Mouse (Mus musculus): ENCODE measurements around the gene Nrxn2.
A peak's percentile ranks its signal among the peaks of the same experiment; 100 is the strongest.

Gene Nrxn2

GRCm38 (mm10) chr19:6544712-6545111 lies 126.2 kb downstream of the Nrxn2 start:
- DNase-seq = peak; percentile 23

- no peak for DNase-seq
Measured at GRCm38 (mm10) chr19:6545481-6545880, 127.0 kb downstream of the Nrxn2 start.

- DNase-seq = peak; percentile 91 to 92
Measured at GRCm38 (mm10) chr19:6546096-6546495, 127.6 kb downstream of the Nrxn2 start.

GRCm38 (mm10) chr19:6547801-6548200 lies 129.3 kb downstream of the Nrxn2 start:
- DNase-seq = no peak

GRCm38 (mm10) chr19:6548431-6549410 lies 130.2 kb downstream of the Nrxn2 start:
- peak; percentile 86 to 92 for DNase-seq

- no peak for DNase-seq
Measured at GRCm38 (mm10) chr19:6549566-6549965, 131.0 kb downstream of the Nrxn2 start.

GRCm38 (mm10) chr19:6551215-6551614 lies 132.7 kb downstream of the Nrxn2 start:
- DNase-seq = no peak

- peak; percentile 88 to 93 for DNase-seq
Measured at GRCm38 (mm10) chr19:6552302-6553028, 133.9 kb downstream of the Nrxn2 start.

GRCm38 (mm10) chr19:6553174-6553573 lies 134.6 kb downstream of the Nrxn2 start:
- no peak for DNase-seq

- DNase-seq = peak; percentile 31 to 51
Measured at GRCm38 (mm10) chr19:6553819-6554582, 135.5 kb downstream of the Nrxn2 start.

- DNase-seq = peak in 1 of 2 experiments; percentile 21
Measured at GRCm38 (mm10) chr19:6559576-6559975, 141.0 kb downstream of the Nrxn2 start.

GRCm38 (mm10) chr19:6560246-6560815 lies 141.8 kb downstream of the Nrxn2 start:
- peak in 1 of 2 experiments; percentile 26 for DNase-seq

GRCm38 (mm10) chr19:6565136-6565535 lies 146.6 kb downstream of the Nrxn2 start:
- DNase-seq = no peak

GRCm38 (mm10) chr19:6566450-6566849 lies 147.9 kb downstream of the Nrxn2 start:
- DNase-seq = no peak

GRCm38 (mm10) chr19:6569021-6569420 lies 150.5 kb downstream of the Nrxn2 start:
- DNase-seq = no peak

- no peak for DNase-seq
Measured at GRCm38 (mm10) chr19:6569561-6569960, 151.0 kb downstream of the Nrxn2 start.

GRCm38 (mm10) chr19:6571476-6571875 lies 152.9 kb downstream of the Nrxn2 start:
- DNase-seq = peak; percentile 45 to 46

GRCm38 (mm10) chr19:6572001-6572400 lies 153.5 kb downstream of the Nrxn2 start:
- peak; percentile 43 to 63 for DNase-seq
